Mouse (Mus musculus) effector memory CD4-positive, alpha-beta T cell, adult 5 months (primary cell): ENCODE data around the gene Zfp169. TPM values are rescaled to one million over a fixed set of nuclear protein-coding genes. Genes with fewer than 3 reads are reported as not detected.

Source experiments
- polyA plus RNA-seq: library from polyadenylated mRNA; unstranded; fragments of 100-300 nt; shearing (Covaris generic); gene quantifications from one replicate; pipeline ENCODE4 v1.2.1, GENCODE M21; 2017

Zfp169 gene
- polyA plus RNA-seq = 15.2 TPM

DNA sequence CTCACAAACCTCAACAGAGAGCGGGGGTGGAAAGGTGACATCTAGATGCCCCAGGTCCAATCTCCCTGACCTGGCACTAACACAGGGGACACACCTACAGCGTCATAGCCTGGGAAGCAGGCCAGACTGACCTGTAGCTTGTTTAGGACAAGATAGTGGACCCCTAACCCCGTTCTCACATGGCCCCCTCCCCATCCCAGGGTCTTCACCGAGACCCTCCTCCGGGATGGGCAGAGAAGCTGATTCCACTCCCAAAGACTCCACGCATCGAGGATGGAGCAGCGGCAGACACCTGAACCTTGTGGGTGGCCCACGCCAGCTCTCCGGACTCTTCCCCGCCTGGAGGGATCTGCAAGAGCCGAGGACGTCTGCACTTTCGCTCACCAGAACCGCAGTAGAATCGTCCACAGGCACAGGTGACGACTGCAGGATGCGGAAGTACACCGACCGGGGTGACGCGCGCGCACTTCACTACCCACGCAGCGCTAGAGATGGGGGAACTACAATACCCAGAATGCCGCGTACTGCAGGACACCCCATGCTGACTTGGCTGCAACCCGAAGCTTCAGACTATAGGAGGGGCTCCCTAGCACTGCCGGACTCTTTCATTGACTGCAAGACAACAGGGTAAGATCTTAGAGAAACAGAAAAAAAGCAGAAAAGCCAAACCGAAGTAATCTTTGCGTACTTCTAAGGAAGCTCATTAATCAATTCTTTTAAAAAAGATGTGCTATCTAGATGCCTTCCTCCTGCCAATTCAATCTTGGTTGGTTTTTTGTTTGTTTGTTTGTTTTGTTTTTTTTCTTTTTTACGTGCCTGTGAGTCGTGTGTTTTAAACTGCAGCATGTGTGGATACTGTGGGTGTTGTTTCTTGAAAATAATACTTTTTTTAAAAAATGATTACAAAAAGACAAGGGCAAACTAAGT is at the start of gene Zfp169, which contains the start of gene A830005F24Rik:
TSS of gene Zfp169 (minus strand) at position 449 of the 927 bp plus-strand sequence.
TSS of gene A830005F24Rik (plus strand) at position 568 of the 927 bp plus-strand sequence.

Other genes with a start within 250 kb of the Zfp169 start
- gene A830005F24Rik, start 119 bp upstream of the Zfp169 start, polyA plus RNA-seq = 4.9 TPM
- 4.1 TPM for gene Ptpdc1, start 112.2 kb upstream of the Zfp169 start, polyA plus RNA-seq
- not detected for gene Barx1, start 149.5 kb upstream of the Zfp169 start, polyA plus RNA-seq